In genomic region chr10:7821981-7822380, GRCm38 (mm10) we compare ENCODE assay signal across 35 mouse cellular contexts.
"Had no signal": no experiment of that assay in that cellular context is flagged by ENCODE, and none has a peak within 500 bp of the region (broad histone marks: within the 10 kb centered on the region; RNA-seq: fewer than 3 reads in every experiment).

No protein-coding gene starts in this region.

- ATAC-seq: hindbrain, embryonic 16.5 days; hindbrain, postnatal 0 days; inflammation-experienced regulatory T-cells, adult 6 months; intestine, embryonic 15.5 days; intestine, embryonic 16.5 days; intestine, postnatal 0 days had no signal

- H3K4me2 ChIP-seq: heart, embryonic 11.5 days; heart, embryonic 12.5 days; heart, embryonic 13.5 days; heart, embryonic 15.5 days; hindbrain, embryonic 12.5 days; hindbrain, embryonic 13.5 days; hindbrain, embryonic 14.5 days; hindbrain, embryonic 15.5 days; intestine, embryonic 15.5 days; kidney, embryonic 15.5 days had no signal

- H3K9me3 ChIP-seq: heart, embryonic 10.5 days; heart, embryonic 12.5 days; heart, embryonic 13.5 days; heart, embryonic 15.5 days; hindbrain, embryonic 10.5 days; hindbrain, embryonic 12.5 days; hindbrain, embryonic 13.5 days; hindbrain, embryonic 15.5 days; intestine, embryonic 15.5 days; kidney, embryonic 15.5 days had no signal

- H3K27ac ChIP-seq: heart, embryonic 10.5 days; heart, embryonic 13.5 days; heart, embryonic 15.5 days; hindbrain, embryonic 10.5 days; hindbrain, embryonic 12.5 days; hindbrain, embryonic 13.5 days; hindbrain, embryonic 14.5 days; hindbrain, embryonic 15.5 days; hindbrain, postnatal 0 days; intestine, embryonic 15.5 days; kidney, embryonic 15.5 days; kidney, postnatal 0 days; layer of hippocampus, adult 2 months had no signal

- H3K4me3 ChIP-seq: heart, embryonic 10.5 days; heart, embryonic 12.5 days; heart, embryonic 13.5 days; heart, embryonic 15.5 days; hindbrain, embryonic 10.5 days; hindbrain, embryonic 12.5 days; hindbrain, embryonic 13.5 days; hindbrain, embryonic 15.5 days; intestine, embryonic 15.5 days; kidney, embryonic 15.5 days; layer of hippocampus, adult 2 months had no signal

- H3K4me1 ChIP-seq: heart, embryonic 10.5 days; heart, embryonic 15.5 days; hindbrain, embryonic 10.5 days; hindbrain, embryonic 12.5 days; hindbrain, embryonic 13.5 days; hindbrain, embryonic 15.5 days; intestine, embryonic 15.5 days; kidney, embryonic 15.5 days had no signal

- H3K9ac ChIP-seq: heart, embryonic 12.5 days; heart, embryonic 13.5 days; heart, embryonic 15.5 days; hindbrain, embryonic 12.5 days; hindbrain, embryonic 13.5 days; hindbrain, embryonic 14.5 days; hindbrain, embryonic 15.5 days; intestine, embryonic 15.5 days; kidney, embryonic 15.5 days had no signal

- H3K27me3 ChIP-seq: heart, embryonic 12.5 days; heart, embryonic 13.5 days; heart, embryonic 15.5 days; hindbrain, embryonic 12.5 days; hindbrain, embryonic 13.5 days; hindbrain, embryonic 15.5 days; intestine, embryonic 15.5 days; kidney, embryonic 15.5 days had no signal

- DNase-seq: heart, postnatal 10 days; heart, postnatal 14 days; heart, postnatal 36 days; heart, postnatal 4 days; kidney, adult 11 months; kidney, adult 18-20 months; kidney, adult 2 months; kidney, adult 8-10 months; kidney, adult 9 months; kidney, postnatal 10 days; kidney, postnatal 14 days; kidney, postnatal 25 days; kidney, postnatal 36 days; kidney, postnatal 4 days; layer of hippocampus, adult 9-11 months; layer of hippocampus, postnatal 36 days had no signal
